Mouse (Mus musculus): Measurements from ENCODE around the gene Rpl37a. TPM values are rescaled to one million over a fixed set of nuclear protein-coding genes. Genes with fewer than 3 reads are reported as not detected.

Rpl37a gene
- polyA plus RNA-seq, 1 experiment from 2014 or later: 1,102 TPM

Other genes starting within 250 kb of the Rpl37a start
- 0.04 and 0.10 TPM in 2 replicates for gene March4, start 174.4 kb upstream of the Rpl37a start, polyA plus RNA-seq (2015; fragmentation: Nextera tagmentation; extraction: Ambion mirVana)
- 16.6 and 19.5 TPM in 2 replicates for gene Smarcal1, start 128.0 kb upstream of the Rpl37a start, polyA plus RNA-seq (2015; fragmentation: Nextera tagmentation; extraction: Ambion mirVana)
- not detected in 2 replicates for gene Ankar, start 10.7 kb upstream of the Rpl37a start, polyA plus RNA-seq (2015; fragmentation: Nextera tagmentation; extraction: Ambion mirVana)
- 44.4 and 85.9 TPM in 2 replicates for gene Igfbp2, start 113.2 kb downstream of the Rpl37a start, polyA plus RNA-seq (2015; fragmentation: Nextera tagmentation; extraction: Ambion mirVana)
- gene Igfbp5, start 163.6 kb downstream of the Rpl37a start, polyA plus RNA-seq (2015; fragmentation: Nextera tagmentation; extraction: Ambion mirVana): 79.0 and 101 TPM in 2 replicates